Mouse (Mus musculus): ENCODE data around the gene Utp15. TPM values are rescaled to one million over a fixed set of nuclear protein-coding genes. Genes with fewer than 3 reads are reported as not detected.

Utp15 gene
- polyA plus RNA-seq, 1 experiment: 11.3 TPM

DNA sequence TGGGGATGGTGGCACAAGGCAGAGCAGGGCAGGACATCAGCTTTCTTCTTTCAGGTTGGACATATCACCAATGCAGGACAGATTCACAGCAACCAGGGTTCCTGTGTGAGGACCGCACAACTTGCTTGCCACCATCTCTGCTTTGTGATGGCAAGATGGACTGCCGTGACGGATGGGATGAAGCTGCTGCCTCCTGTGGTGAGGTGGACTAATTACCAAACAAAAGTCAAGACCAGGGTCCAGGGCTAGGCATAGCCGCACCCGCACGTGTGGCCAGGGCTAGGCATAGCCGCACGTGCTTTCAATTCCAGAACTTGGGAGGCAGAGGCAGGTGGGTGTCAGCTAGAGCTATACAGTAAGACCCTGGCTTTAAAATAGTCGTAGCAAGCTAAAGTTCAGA is 42.4 kb upstream of the Utp15 start:
- TF ChIP-seq POLR2A (IDR thresholded peaks at IDR 0.05; ENCODE audit: control insufficient read depth, extremely low read depth, insufficient read depth, low read length, poor library complexity) (no peak), CTCF (IDR thresholded peaks at IDR 0.05; ENCODE audit: borderline replicate concordance, control insufficient read depth, extremely low read depth, insufficient read depth, low read length, poor library complexity) (no peak)

GRCm38 (mm10) chr13:98298833-98299758 is 36.3 kb upstream of the Utp15 start:
- Histone ChIP-seq H3K27ac (ENCODE audit: control insufficient read depth, insufficient read depth, low read length) (no peak overlapping the region), H3K36me3 (ENCODE audit: control insufficient read depth, insufficient read depth, low read length) (no peaks in the 10 kb centered on the region), H3K4me1 (replicated peaks; ENCODE audit: control insufficient read depth, insufficient read depth, low read length) (no peaks in the 10 kb centered on the region), H3K4me3 (ENCODE audit: control insufficient read depth, insufficient read depth, low read length) (no peak overlapping the region), H3K27me3 (ENCODE audit: control insufficient read depth, insufficient read depth, low read length) (no peaks in the 10 kb centered on the region)
- 62% methylated on average over 21 of the region's 21 CpGs for WGBS
- TF ChIP-seq CTCF (IDR thresholded peaks at IDR 0.05; ENCODE audit: borderline replicate concordance, control insufficient read depth, extremely low read depth, insufficient read depth, low read length, poor library complexity): no peak
- TF ChIP-seq POLR2A (IDR thresholded peaks at IDR 0.05; ENCODE audit: control insufficient read depth, extremely low read depth, insufficient read depth, low read length, poor library complexity): no peak
- peak; percentile 62 for DNase-seq

More for the DNA sequence above, 42.4 kb upstream of the Utp15 start:
- WGBS: 95% methylated on average over 9 of the region's 9 CpGs
- H3K4me3 ChIP-seq (ENCODE audit: control insufficient read depth, insufficient read depth, low read length): no peak overlapping the region
- no peaks in the 10 kb centered on the region for H3K27me3 ChIP-seq (ENCODE audit: control insufficient read depth, insufficient read depth, low read length)
- H3K27ac ChIP-seq (ENCODE audit: control insufficient read depth, insufficient read depth, low read length): no peak overlapping the region
- H3K36me3 ChIP-seq (ENCODE audit: control insufficient read depth, insufficient read depth, low read length): peaks cover 19% of the 10 kb centered on the region
- no peak for DNase-seq
- no peaks in the 10 kb centered on the region for H3K4me1 ChIP-seq (replicated peaks; ENCODE audit: control insufficient read depth, insufficient read depth, low read length)

DNA sequence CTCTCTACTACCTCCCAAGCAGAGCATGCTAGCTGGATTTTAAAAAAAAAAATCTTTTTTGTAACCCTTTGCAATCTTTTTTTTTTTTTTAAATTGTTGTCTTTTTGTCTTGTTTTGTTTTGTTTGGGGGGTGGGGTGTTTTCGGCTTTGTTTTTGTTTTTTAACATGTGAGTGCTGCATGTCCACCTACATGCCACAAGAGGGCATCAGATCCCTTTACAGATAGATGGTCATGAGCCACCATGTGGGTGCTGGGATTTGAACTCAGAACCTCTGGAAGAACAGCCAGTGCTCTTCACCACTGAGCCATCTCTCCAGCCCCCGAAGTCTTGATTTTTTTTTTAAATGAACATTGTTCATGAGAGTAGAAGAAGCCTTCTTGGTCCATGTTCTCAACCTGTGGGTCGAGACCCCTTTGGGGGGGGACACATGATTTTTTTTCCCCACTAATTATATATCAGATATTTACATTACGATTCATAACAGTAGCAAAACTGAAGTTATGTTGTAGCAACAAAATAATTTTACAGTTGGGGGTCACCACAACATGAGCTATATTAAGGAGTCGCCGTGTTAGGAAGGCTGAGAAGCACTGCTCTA is 35.1 kb upstream of the Utp15 start:
- H3K4me3 ChIP-seq (ENCODE audit: control insufficient read depth, insufficient read depth, low read length): no peak overlapping the region
- TF ChIP-seq CTCF (IDR thresholded peaks at IDR 0.05; ENCODE audit: borderline replicate concordance, control insufficient read depth, extremely low read depth, insufficient read depth, low read length, poor library complexity): no peak
- TF ChIP-seq POLR2A (IDR thresholded peaks at IDR 0.05; ENCODE audit: control insufficient read depth, extremely low read depth, insufficient read depth, low read length, poor library complexity): no peak
- no peaks in the 10 kb centered on the region for H3K36me3 ChIP-seq (ENCODE audit: control insufficient read depth, insufficient read depth, low read length)
- H3K4me1 ChIP-seq (replicated peaks; ENCODE audit: control insufficient read depth, insufficient read depth, low read length): no peaks in the 10 kb centered on the region
- H3K27me3 ChIP-seq (ENCODE audit: control insufficient read depth, insufficient read depth, low read length): no peaks in the 10 kb centered on the region
- WGBS: 94% methylated on average over 6 of the region's 6 CpGs
- DNase-seq: no peak
- H3K27ac ChIP-seq (ENCODE audit: control insufficient read depth, insufficient read depth, low read length): no peak overlapping the region

GRCm38 (mm10) chr13:98296072-98296471 is 33.2 kb upstream of the Utp15 start:
- no peaks in the 10 kb centered on the region for H3K36me3 ChIP-seq (ENCODE audit: control insufficient read depth, insufficient read depth, low read length)
- H3K27me3 ChIP-seq (ENCODE audit: control insufficient read depth, insufficient read depth, low read length): no peaks in the 10 kb centered on the region
- WGBS: 67% methylated on average over 5 of the region's 5 CpGs
- no peak overlapping the region for H3K27ac ChIP-seq (ENCODE audit: control insufficient read depth, insufficient read depth, low read length)
- DNase-seq: no peak
- TF ChIP-seq POLR2A (IDR thresholded peaks at IDR 0.05; ENCODE audit: control insufficient read depth, extremely low read depth, insufficient read depth, low read length, poor library complexity) (no peak), CTCF (IDR thresholded peaks at IDR 0.05; ENCODE audit: borderline replicate concordance, control insufficient read depth, extremely low read depth, insufficient read depth, low read length, poor library complexity) (no peak)
- no peak overlapping the region for H3K4me3 ChIP-seq (ENCODE audit: control insufficient read depth, insufficient read depth, low read length)
- H3K4me1 ChIP-seq (replicated peaks; ENCODE audit: control insufficient read depth, insufficient read depth, low read length): no peaks in the 10 kb centered on the region

GRCm38 (mm10) chr13:98291712-98292111 is 28.9 kb upstream of the Utp15 start:
- H3K4me1 ChIP-seq (replicated peaks; ENCODE audit: control insufficient read depth, insufficient read depth, low read length): no peaks in the 10 kb centered on the region
- H3K27ac ChIP-seq (ENCODE audit: control insufficient read depth, insufficient read depth, low read length): no peak overlapping the region
- DNase-seq: no peak
- no peak for TF ChIP-seq POLR2A (IDR thresholded peaks at IDR 0.05; ENCODE audit: control insufficient read depth, extremely low read depth, insufficient read depth, low read length, poor library complexity)
- TF ChIP-seq CTCF (IDR thresholded peaks at IDR 0.05; ENCODE audit: borderline replicate concordance, control insufficient read depth, extremely low read depth, insufficient read depth, low read length, poor library complexity): no peak
- 82% methylated on average over 8 of the region's 8 CpGs for WGBS
- H3K4me3 ChIP-seq (ENCODE audit: control insufficient read depth, insufficient read depth, low read length): no peak overlapping the region
- H3K36me3 ChIP-seq (ENCODE audit: control insufficient read depth, insufficient read depth, low read length): no peaks in the 10 kb centered on the region
- H3K27me3 ChIP-seq (ENCODE audit: control insufficient read depth, insufficient read depth, low read length): no peaks in the 10 kb centered on the region

GRCm38 (mm10) chr13:98290719-98291118 is 27.9 kb upstream of the Utp15 start:
- TF ChIP-seq POLR2A (IDR thresholded peaks at IDR 0.05; ENCODE audit: control insufficient read depth, extremely low read depth, insufficient read depth, low read length, poor library complexity): no peak
- no peak for TF ChIP-seq CTCF (IDR thresholded peaks at IDR 0.05; ENCODE audit: borderline replicate concordance, control insufficient read depth, extremely low read depth, insufficient read depth, low read length, poor library complexity)
- no peak for DNase-seq
- H3K27ac ChIP-seq (ENCODE audit: control insufficient read depth, insufficient read depth, low read length): no peak overlapping the region
- no peaks in the 10 kb centered on the region for H3K27me3 ChIP-seq (ENCODE audit: control insufficient read depth, insufficient read depth, low read length)
- WGBS: 66% methylated on average over 2 of the region's 2 CpGs
- H3K4me3 ChIP-seq (ENCODE audit: control insufficient read depth, insufficient read depth, low read length): no peak overlapping the region
- no peaks in the 10 kb centered on the region for H3K4me1 ChIP-seq (replicated peaks; ENCODE audit: control insufficient read depth, insufficient read depth, low read length)
- H3K36me3 ChIP-seq (ENCODE audit: control insufficient read depth, insufficient read depth, low read length): no peaks in the 10 kb centered on the region
